Mouse (Mus musculus) bone marrow, adult 2 months (tissue): ENCODE measurements around the gene Prnd.

ENCODE experiments used
- CTCF ChIP-seq: fragments of 200-500 bp; IDR thresholded peaks from 2 replicates; pipeline ENCODE4 v1.5.1; 2011; ENCODE audit warnings: low read length, control low read depth; ENCODE audit not compliant: control insufficient read depth, insufficient read depth
- POLR2A ChIP-seq: fragments of 200-500 bp; IDR thresholded peaks from 2 replicates; pipeline ENCODE4 v1.6.1; 2011; ENCODE audit warnings: low read depth, mild to moderate bottlenecking, control low read depth, low read length, borderline replicate concordance; ENCODE audit not compliant: control insufficient read depth

GRCm38 (mm10) chr2:131988550-131988949 lies 37.9 kb downstream of the Prnd start:
- no peak for TF ChIP-seq POLR2A
- no peak for TF ChIP-seq CTCF
